Mouse (Mus musculus) thymus, adult 2 months (tissue): ENCODE measurements around the gene Zfp759. TPM values are rescaled to one million over a fixed set of nuclear protein-coding genes. Genes with fewer than 3 reads are reported as not detected.
A peak's percentile ranks its signal among the peaks of the same experiment; 100 is the strongest.
"Not testable (repeated sequence)": the region's sequence is repeated elsewhere in the genome, so short reads cannot be mapped to it uniquely, and the experiment has no call there.

Experiments
- DNase-seq: peaks from one replicate; pipeline ENCODE4 v3.0.0; 2021
- H3K27ac ChIP-seq: fragments of 200-500 bp; 2 replicates; pipeline ENCODE4 v1.5.1; 2012; ENCODE audit warnings: low read length, control low read depth; ENCODE audit not compliant: control insufficient read depth, insufficient read depth
- H3K27me3 ChIP-seq: fragments of 200-500 bp; 2 replicates; pipeline ENCODE4 v1.6.1; 2012; ENCODE audit warnings: mild to moderate bottlenecking, low read length, moderate library complexity, mixed read lengths; ENCODE audit not compliant: control insufficient read depth, insufficient read depth
- H3K36me3 ChIP-seq: fragments of 200-500 bp; 2 replicates; pipeline ENCODE4 v1.6.1; 2012; ENCODE audit warnings: mild to moderate bottlenecking, low read length, moderate library complexity; ENCODE audit not compliant: control insufficient read depth, insufficient read depth
- H3K4me1 ChIP-seq: fragments of 200-500 bp; replicated peaks from 2 replicates; pipeline ENCODE4 v1.6.1; 2012; ENCODE audit warnings: low read length; ENCODE audit not compliant: control insufficient read depth, insufficient read depth
- H3K4me3 ChIP-seq: fragments of 200-500 bp; 2 replicates; pipeline ENCODE4 v1.5.1; 2012; ENCODE audit warnings: mild to moderate bottlenecking, low read length, control low read depth, moderate library complexity; ENCODE audit not compliant: control insufficient read depth, insufficient read depth
- CTCF ChIP-seq: fragments of 200-500 bp; IDR thresholded peaks from 2 replicates; pipeline ENCODE4 v1.5.1; 2012; ENCODE audit warnings: mild to moderate bottlenecking, control low read depth, low read length, moderate library complexity, borderline replicate concordance; ENCODE audit not compliant: control insufficient read depth, poor library complexity, insufficient read depth; ENCODE audit errors: extremely low read depth
- POLR2A ChIP-seq: fragments of 200-500 bp; IDR thresholded peaks from 2 replicates; pipeline ENCODE4 v1.6.1; 2012; ENCODE audit warnings: mild to moderate bottlenecking, low read length, control low read depth, moderate library complexity; ENCODE audit not compliant: control insufficient read depth, poor library complexity, insufficient read depth; ENCODE audit errors: extremely low read depth
- WGBS: fragments of 180-500 bp; shearing (Covaris S2); methylation state at CpG from one replicate; pipeline ENCODE4 v1.1.7; 2018; 5-methylcytosine and 5-hydroxymethylcytosine counted together
- polyA plus RNA-seq: library from polyadenylated mRNA; depleted of rRNA; stranded (reverse); fragments of >200 nt; gene quantifications from 2 replicates; pipeline ENCODE4 v1.2.3, GENCODE M21; 2012; rRNA removed

The Zfp759 gene
- polyA plus RNA-seq = 0.18 and 0.23 TPM in 2 replicates

GRCm38 (mm10) chr13:67121360-67121759, at the start of gene Zfp759:
Gene Zfp759 (plus strand): TSS chr13:67121660.
- not testable (repeated sequence) for DNase-seq, H3K4me1 ChIP-seq, H3K4me3 ChIP-seq, H3K27me3 ChIP-seq, H3K36me3 ChIP-seq, H3K27ac ChIP-seq

- H3K4me1 ChIP-seq = no peaks in the 10 kb centered on the region
- TF ChIP-seq POLR2A (no peak), CTCF (no peak)
- H3K27ac ChIP-seq = no peak overlapping the region
- peaks cover 19% of the 10 kb centered on the region for H3K36me3 ChIP-seq
- 92% methylated on average over 2 of the region's 2 CpGs for WGBS
- H3K27me3 ChIP-seq = no peaks in the 10 kb centered on the region
- DNase-seq = no peak
- no peak overlapping the region for H3K4me3 ChIP-seq
These were observed 48.7 kb upstream of the Zfp759 start for GRCm38 (mm10) chr13:67072786-67073185.

- Histone ChIP-seq H3K4me1 (peaks cover 4% of the 10 kb centered on the region; the same call in 1 of the 2 replicates), H3K4me3 (no peak overlapping the region), H3K36me3 (peaks cover 7% of the 10 kb centered on the region), H3K27me3 (no peaks in the 10 kb centered on the region), H3K27ac (no peak overlapping the region)
- DNase-seq = no peak
- no peak for TF ChIP-seq CTCF
- TF ChIP-seq POLR2A = no peak
- 96% methylated on average over 2 of the region's 2 CpGs for WGBS
These were observed 44.2 kb upstream of the Zfp759 start for GRCm38 (mm10) chr13:67077244-67077643.

GRCm38 (mm10) chr13:67081142-67081713, 40.2 kb upstream of the Zfp759 start:
- peaks cover 4% of the 10 kb centered on the region; the same call in 1 of the 2 replicates for H3K4me1 ChIP-seq
- peak; percentile 58 for DNase-seq
- WGBS = 1% methylated on average over 24 of the region's 24 CpGs
- H3K27ac ChIP-seq = peak overlapping the region; percentile 67; the same call in 1 of the 2 replicates
- TF ChIP-seq POLR2A (no peak), CTCF (no peak)
- no peaks in the 10 kb centered on the region for H3K36me3 ChIP-seq
- peak overlapping the region; percentile 98 for H3K4me3 ChIP-seq
- no peaks in the 10 kb centered on the region for H3K27me3 ChIP-seq

GRCm38 (mm10) chr13:67081946-67082345, 39.5 kb upstream of the Zfp759 start:
- no peak overlapping the region for H3K4me3 ChIP-seq
- DNase-seq = no peak
- 59% methylated on average over 1 of the region's 1 CpGs for WGBS

GRCm38 (mm10) chr13:67090154-67090553, 31.3 kb upstream of the Zfp759 start:
- no peaks in the 10 kb centered on the region for H3K36me3 ChIP-seq
- no peak overlapping the region for H3K4me3 ChIP-seq
- H3K27ac ChIP-seq = no peak overlapping the region
- no peak for TF ChIP-seq CTCF
- no peak for TF ChIP-seq POLR2A
- no peaks in the 10 kb centered on the region for H3K4me1 ChIP-seq
- H3K27me3 ChIP-seq = no peaks in the 10 kb centered on the region
- WGBS = 95% methylated on average over 1 of the region's 1 CpGs
- no peak for DNase-seq

More at GRCm38 (mm10) chr13:67081946-67082345, 39.5 kb upstream of the Zfp759 start:
- peaks cover 4% of the 10 kb centered on the region; the same call in 1 of the 2 replicates for H3K4me1 ChIP-seq
- TF ChIP-seq POLR2A (no peak), CTCF (no peak)
- H3K27ac ChIP-seq = no peak overlapping the region
- no peaks in the 10 kb centered on the region for H3K36me3 ChIP-seq
- no peaks in the 10 kb centered on the region for H3K27me3 ChIP-seq

GRCm38 (mm10) chr13:67097876-67098275, 23.6 kb upstream of the Zfp759 start, which contains the start of gene Zfp708:
Gene Zfp708 (minus strand): TSS chr13:67097976.
- WGBS = 97% methylated on average over 10 of the region's 10 CpGs
- TF ChIP-seq CTCF (no peak), POLR2A (no peak)
- H3K27me3 ChIP-seq = no peaks in the 10 kb centered on the region
- DNase-seq = no peak
- no peaks in the 10 kb centered on the region for H3K36me3 ChIP-seq
- H3K4me3 ChIP-seq = no peak within 1 kb of the TSS
- no peak within 1 kb of the TSS for H3K27ac ChIP-seq
- H3K4me1 ChIP-seq = no peaks in the 10 kb centered on the region
